Mouse (Mus musculus): ENCODE results near the gene Prkab2. TPM values are rescaled to one million over a fixed set of nuclear protein-coding genes. Genes with fewer than 3 reads are reported as not detected.

Prkab2 gene
- polyA plus RNA-seq, 1 experiment from 2014 or later: 10.0 TPM

- H3K27me3 ChIP-seq: no peaks in the 10 kb centered on the region
- ATAC-seq (replicated peaks): no peak
- no peak overlapping the region for H3K9ac ChIP-seq (replicated peaks)
- no peaks in the 10 kb centered on the region for H3K9me3 ChIP-seq
- WGBS: 79% methylated on average over 3 of the region's 3 CpGs
- no peak overlapping the region for H3K27ac ChIP-seq (replicated peaks)
- no peak overlapping the region for H3K4me2 ChIP-seq (replicated peaks)
- no peaks in the 10 kb centered on the region for H3K4me1 ChIP-seq
- no peak overlapping the region for H3K4me3 ChIP-seq
- H3K36me3 ChIP-seq: peaks cover 4% of the 10 kb centered on the region; the same call in 1 of the 2 replicates
Observed at GRCm38 (mm10) chr3:97699061-97699460, 41.1 kb downstream of the Prkab2 start.

GRCm38 (mm10) chr3:97701198-97701597, 43.2 kb downstream of the Prkab2 start:
- Histone ChIP-seq H3K27ac (replicated peaks) (no peak overlapping the region), H3K4me1 (no peaks in the 10 kb centered on the region), H3K27me3 (no peaks in the 10 kb centered on the region), H3K36me3 (no peaks in the 10 kb centered on the region; the same call in 1 of the 2 replicates), H3K4me2 (replicated peaks) (no peak overlapping the region), H3K9me3 (no peaks in the 10 kb centered on the region), H3K4me3 (no peak overlapping the region), H3K9ac (replicated peaks) (no peak overlapping the region)
- ATAC-seq (replicated peaks): no peak
- WGBS: 76% methylated on average over 3 of the region's 3 CpGs

DNA sequence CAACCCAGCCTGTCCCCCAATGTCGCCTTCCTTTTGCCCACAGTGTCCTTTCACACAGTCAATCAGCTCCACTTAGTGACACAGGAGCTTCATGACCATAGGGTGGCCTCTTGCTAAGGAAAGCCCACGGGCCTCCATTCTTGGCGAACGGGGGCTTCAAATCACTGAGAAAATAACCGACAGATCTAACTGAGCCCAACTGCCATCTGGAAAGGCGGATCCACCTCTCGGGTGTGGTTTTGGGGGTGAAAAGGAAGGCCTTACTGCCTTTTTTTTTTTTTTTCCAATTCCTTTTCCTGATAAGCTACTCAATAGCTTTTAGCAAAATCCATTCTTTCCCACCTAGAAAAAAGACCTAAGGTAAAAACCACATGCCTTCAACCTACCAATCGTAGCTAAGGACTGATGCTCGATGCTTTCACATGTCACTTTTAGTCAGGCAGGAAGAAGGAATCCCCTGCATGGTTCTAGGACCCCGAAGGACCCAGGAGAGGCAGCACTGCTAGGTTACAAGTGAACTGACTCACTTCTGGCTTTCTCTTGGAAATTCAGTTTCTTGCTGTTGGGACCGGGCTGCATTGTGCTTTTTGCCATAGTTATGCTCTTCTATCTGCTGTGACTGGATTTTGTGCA, 44.6 kb downstream of the Prkab2 start:
- Histone ChIP-seq H3K27ac (replicated peaks) (no peak overlapping the region), H3K36me3 (no peaks in the 10 kb centered on the region; the same call in 1 of the 2 replicates)

DNA sequence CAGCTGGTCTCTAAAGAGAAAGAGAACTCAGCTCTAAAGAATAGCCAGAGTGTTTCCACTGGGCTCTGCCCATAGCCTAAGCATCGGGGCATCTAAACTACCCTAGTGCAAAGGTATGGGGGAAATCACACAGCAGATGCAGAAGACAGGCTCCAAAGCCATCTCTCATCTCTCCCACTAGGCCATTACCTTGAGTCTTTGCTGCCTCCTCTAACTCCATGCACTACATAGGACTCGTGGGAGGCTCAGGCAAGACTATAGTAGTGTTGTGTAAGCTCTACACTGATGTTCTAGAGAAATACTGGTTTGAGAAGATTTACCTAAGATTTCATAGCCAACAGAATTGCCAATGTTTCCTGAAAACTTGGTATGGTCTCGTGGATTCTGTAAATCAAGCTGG, 47.5 kb downstream of the Prkab2 start:
- 89% methylated on average over 3 of the region's 3 CpGs for WGBS
- Histone ChIP-seq H3K4me2 (replicated peaks) (no peak overlapping the region), H3K27ac (replicated peaks) (no peak overlapping the region), H3K4me3 (no peak overlapping the region), H3K36me3 (no peaks in the 10 kb centered on the region; the same call in 1 of the 2 replicates), H3K9ac (replicated peaks) (no peak overlapping the region), H3K27me3 (no peaks in the 10 kb centered on the region), H3K4me1 (no peaks in the 10 kb centered on the region), H3K9me3 (no peaks in the 10 kb centered on the region)
- ATAC-seq (replicated peaks): no peak

More for the DNA sequence above, 44.6 kb downstream of the Prkab2 start:
- Histone ChIP-seq H3K9ac (replicated peaks) (no peak overlapping the region), H3K4me1 (no peaks in the 10 kb centered on the region), H3K4me3 (no peak overlapping the region), H3K4me2 (replicated peaks) (no peak overlapping the region), H3K9me3 (no peaks in the 10 kb centered on the region), H3K27me3 (no peaks in the 10 kb centered on the region)
- WGBS: 94% methylated on average over 11 of the region's 11 CpGs
- no peak for ATAC-seq (replicated peaks)

GRCm38 (mm10) chr3:97706561-97706960, 48.6 kb downstream of the Prkab2 start:
- no peaks in the 10 kb centered on the region for H3K4me1 ChIP-seq
- no peak overlapping the region for H3K4me2 ChIP-seq (replicated peaks)
- no peak for ATAC-seq (replicated peaks)
- no peaks in the 10 kb centered on the region for H3K27me3 ChIP-seq
- H3K27ac ChIP-seq (replicated peaks): no peak overlapping the region
- no peak overlapping the region for H3K9ac ChIP-seq (replicated peaks)
- no peaks in the 10 kb centered on the region; the same call in 1 of the 2 replicates for H3K36me3 ChIP-seq
- H3K4me3 ChIP-seq: no peak overlapping the region
- H3K9me3 ChIP-seq: no peaks in the 10 kb centered on the region
- WGBS: 87% methylated on average over 4 of the region's 4 CpGs

- 93% methylated on average over 11 of the region's 11 CpGs for WGBS
- Histone ChIP-seq H3K4me1 (no peaks in the 10 kb centered on the region), H3K27ac (replicated peaks) (no peak overlapping the region), H3K36me3 (no peaks in the 10 kb centered on the region), H3K4me3 (no peak overlapping the region), H3K9me3 (no peaks in the 10 kb centered on the region), H3K4me2 (replicated peaks) (no peak overlapping the region), H3K27me3 (no peaks in the 10 kb centered on the region), H3K9ac (replicated peaks) (no peak overlapping the region)
- no peak for ATAC-seq (replicated peaks)
Observed at GRCm38 (mm10) chr3:97710134-97710533, 52.1 kb downstream of the Prkab2 start.

- WGBS: 70% methylated on average over 5 of the region's 5 CpGs
- Histone ChIP-seq H3K27ac (replicated peaks) (no peak overlapping the region), H3K9ac (replicated peaks) (no peak overlapping the region), H3K4me2 (replicated peaks) (no peak overlapping the region), H3K27me3 (no peaks in the 10 kb centered on the region), H3K9me3 (no peaks in the 10 kb centered on the region), H3K4me1 (no peaks in the 10 kb centered on the region), H3K36me3 (no peaks in the 10 kb centered on the region), H3K4me3 (no peak overlapping the region)
- ATAC-seq (replicated peaks): no peak
Observed at GRCm38 (mm10) chr3:97710881-97711280, 52.9 kb downstream of the Prkab2 start.

DNA sequence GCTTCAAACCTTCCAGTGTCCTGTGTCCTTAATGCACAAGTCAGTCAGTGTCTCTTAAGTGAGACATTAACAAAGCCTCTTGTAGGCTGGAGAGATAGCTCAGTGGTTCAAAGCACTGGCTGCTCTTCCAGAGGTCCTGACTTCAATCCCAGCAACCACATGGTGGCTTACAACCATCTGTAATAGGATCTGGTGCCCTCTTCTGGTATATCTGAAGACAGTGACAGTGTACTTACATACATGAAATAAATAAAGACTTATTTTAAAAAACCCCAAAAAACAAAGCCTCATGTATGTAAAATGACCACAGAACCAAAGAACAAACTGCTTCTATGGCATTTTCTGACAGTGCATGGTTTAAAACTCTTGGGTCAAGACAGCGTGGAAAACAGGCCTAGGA, 57.9 kb downstream of the Prkab2 start:
- no peak overlapping the region for H3K9ac ChIP-seq (replicated peaks)
- no peak overlapping the region for H3K27ac ChIP-seq (replicated peaks)
- H3K27me3 ChIP-seq: no peaks in the 10 kb centered on the region
- no peak for ATAC-seq (replicated peaks)
- no peaks in the 10 kb centered on the region for H3K9me3 ChIP-seq
- no peaks in the 10 kb centered on the region for H3K4me1 ChIP-seq
- WGBS: 91% methylated on average over 1 of the region's 1 CpGs
- H3K4me2 ChIP-seq (replicated peaks): no peak overlapping the region
- H3K36me3 ChIP-seq: no peaks in the 10 kb centered on the region; the same call in 1 of the 2 replicates
- H3K4me3 ChIP-seq: no peak overlapping the region

DNA sequence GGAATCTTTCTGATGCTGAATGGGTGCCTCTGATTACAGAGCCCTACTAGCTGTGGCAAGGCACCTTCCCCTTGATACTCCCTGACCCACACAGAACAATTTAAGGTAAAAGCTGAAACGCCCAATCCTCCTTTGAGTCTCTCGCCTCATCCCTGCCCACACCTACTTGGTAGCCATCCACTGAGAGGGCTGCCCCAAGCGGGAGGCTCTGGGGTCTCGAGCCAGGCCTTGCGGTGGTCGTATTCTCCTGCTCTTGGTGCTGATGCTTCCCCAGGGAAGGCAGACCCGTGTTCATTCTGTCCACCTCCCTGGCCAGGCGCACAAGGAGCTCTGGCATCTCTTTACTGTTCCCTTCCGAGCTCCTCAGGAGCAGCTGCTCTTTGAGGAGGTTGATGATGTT, 61.1 kb downstream of the Prkab2 start:
- 0 out of 2 replicates have a peak, but pooled peaks cover 5% of the 10 kb centered on the region for H3K9me3 ChIP-seq
- H3K27ac ChIP-seq (replicated peaks): no peak overlapping the region
- no peak overlapping the region for H3K4me2 ChIP-seq (replicated peaks)
- H3K27me3 ChIP-seq: no peaks in the 10 kb centered on the region
- no peak overlapping the region for H3K9ac ChIP-seq (replicated peaks)
- 84% methylated on average over 9 of the region's 9 CpGs for WGBS
- ATAC-seq (replicated peaks): no peak
- H3K36me3 ChIP-seq: no peaks in the 10 kb centered on the region; the same call in 1 of the 2 replicates
- H3K4me1 ChIP-seq: no peaks in the 10 kb centered on the region
- no peak overlapping the region for H3K4me3 ChIP-seq

Small RNAs within 50 kb of the gene (microRNA-seq; reads per million reads assigned to microRNA genes)
- not detected for gene Mir7225

Other genes starting within 250 kb of the Prkab2 start
- not detected in 2 replicates for gene Olfr1402, start 236.2 kb upstream of the Prkab2 start, polyA plus RNA-seq (2015; fragmentation: Nextera tagmentation; extraction: Ambion mirVana)
- gene Chd1l, start 48.0 kb upstream of the Prkab2 start, polyA plus RNA-seq (2015; fragmentation: Nextera tagmentation; extraction: Ambion mirVana): 6.8 and 8.5 TPM in 2 replicates
- gene Fmo5, start 29.4 kb upstream of the Prkab2 start, polyA plus RNA-seq (2015; fragmentation: Nextera tagmentation; extraction: Ambion mirVana): 0.66 and 1.0 TPM in 2 replicates
- not detected in 2 replicates for gene Gm17651, start 16.5 kb downstream of the Prkab2 start, polyA plus RNA-seq (2015; fragmentation: Nextera tagmentation; extraction: Ambion mirVana)
- 67.6 and 73.1 TPM in 2 replicates for gene Pde4dip, start 230.5 kb downstream of the Prkab2 start, polyA plus RNA-seq (2015; fragmentation: Nextera tagmentation; extraction: Ambion mirVana)
- 104 and 108 TPM in 2 replicates for gene Sec22b, start 243.0 kb downstream of the Prkab2 start, polyA plus RNA-seq (2015; fragmentation: Nextera tagmentation; extraction: Ambion mirVana)